Mouse (Mus musculus) lung, postnatal 10 days (tissue): Measurements from ENCODE around the gene Krt87.

ENCODE experiments used
- DNase-seq: peaks from one replicate; pipeline ENCODE4 v3.0.0; 2021

Gene Krt87

DNA sequence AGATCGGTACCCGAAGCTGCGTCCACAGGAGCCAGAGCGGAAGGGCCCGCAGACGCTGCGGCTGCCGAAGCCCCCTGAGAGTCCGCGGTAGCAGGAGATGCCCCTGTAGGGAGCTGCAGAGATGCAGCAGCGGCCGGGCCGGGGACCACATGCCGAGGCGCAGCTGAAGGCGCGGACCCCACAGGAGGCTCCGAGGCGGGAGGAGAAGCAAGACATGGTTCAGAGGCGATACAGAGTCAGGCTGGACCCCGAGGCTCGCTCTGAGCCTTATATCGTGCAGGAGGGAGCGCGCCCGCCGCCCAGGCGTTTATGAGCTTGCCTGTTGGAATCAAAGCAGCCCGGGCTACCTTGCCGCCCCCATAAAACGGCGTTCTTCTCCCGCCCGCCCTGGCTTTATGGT is at the start of gene Krt87:
Gene Krt87, minus strand, starts transcription at position 250 of the 400 bp plus-strand sequence.
- no peak for DNase-seq

DNA sequence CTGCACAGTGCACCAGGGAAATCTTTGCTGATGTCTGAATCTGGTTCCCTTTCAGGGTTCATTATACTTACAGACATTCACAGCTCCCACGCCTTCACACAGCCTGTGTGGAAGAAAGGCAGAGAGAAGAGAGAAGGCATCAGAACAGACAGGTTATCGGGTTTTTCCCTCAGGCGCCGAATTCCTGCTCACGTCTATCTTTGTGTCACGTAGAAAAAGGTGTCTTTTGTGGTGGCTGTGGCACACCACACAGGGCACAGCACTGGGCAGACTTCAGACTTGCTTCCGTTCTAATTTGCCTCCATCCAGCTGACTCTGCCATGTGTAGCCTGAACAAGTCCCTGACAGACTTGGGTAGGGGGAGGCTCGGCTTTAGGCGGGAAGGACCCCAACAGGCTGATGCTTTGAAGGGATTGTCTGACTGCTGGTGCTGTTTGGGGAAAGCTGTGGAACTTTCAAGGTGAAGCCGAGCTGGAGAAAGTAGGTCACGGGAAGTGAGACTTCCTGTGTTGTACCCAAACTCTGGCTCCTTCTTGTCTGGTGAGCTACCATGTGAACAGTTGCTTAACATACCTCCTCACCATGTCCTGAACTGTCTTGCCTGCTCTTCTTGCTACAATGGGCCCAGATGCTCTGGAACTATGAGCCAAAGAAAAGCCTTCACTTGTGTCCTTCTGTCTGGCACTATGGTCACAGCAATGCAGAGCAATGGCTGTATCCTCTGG is 47.5 kb upstream of the Krt87 start:
- DNase-seq: no peak

DNA sequence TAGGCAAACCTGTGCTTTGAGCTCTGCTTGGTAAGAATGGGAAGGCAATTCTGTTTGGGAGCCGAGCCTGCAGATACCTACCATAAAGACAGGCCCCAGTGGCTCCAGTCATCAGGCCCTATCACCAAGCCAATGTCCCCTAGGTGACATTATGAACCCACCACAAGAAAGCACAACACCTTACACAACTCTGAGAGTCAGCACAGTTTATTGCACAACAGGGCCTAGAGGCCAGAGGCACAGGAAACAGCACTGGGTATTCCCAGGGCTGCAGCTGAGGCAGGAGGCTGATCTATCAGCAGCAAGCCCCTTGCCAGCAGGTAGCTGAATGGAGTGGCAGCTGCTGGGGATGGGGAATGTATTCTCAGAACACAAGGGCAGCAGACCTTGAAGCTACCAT is 46.3 kb upstream of the Krt87 start:
- no peak for DNase-seq

DNA sequence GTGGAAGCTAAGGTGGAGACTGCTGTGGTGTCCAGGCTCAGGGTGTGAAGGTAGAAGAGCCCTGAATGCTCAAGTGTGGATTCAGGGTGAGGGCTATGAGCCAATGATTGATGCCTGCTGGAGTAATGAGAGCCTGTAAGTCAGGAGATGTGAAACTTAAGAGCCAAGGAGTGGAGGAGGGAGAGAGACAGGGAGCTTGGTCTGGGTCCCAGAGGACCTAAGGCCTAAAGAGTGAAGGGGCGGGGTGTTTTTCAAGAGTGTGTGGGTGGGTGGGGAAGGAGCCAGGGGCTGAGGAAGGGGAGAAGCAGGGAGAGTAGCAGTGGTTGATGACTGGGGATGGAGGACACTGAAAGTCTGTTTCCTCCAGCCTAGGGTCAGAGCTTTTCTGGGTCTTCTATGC is 45.0 kb upstream of the Krt87 start:
- no peak for DNase-seq

DNA sequence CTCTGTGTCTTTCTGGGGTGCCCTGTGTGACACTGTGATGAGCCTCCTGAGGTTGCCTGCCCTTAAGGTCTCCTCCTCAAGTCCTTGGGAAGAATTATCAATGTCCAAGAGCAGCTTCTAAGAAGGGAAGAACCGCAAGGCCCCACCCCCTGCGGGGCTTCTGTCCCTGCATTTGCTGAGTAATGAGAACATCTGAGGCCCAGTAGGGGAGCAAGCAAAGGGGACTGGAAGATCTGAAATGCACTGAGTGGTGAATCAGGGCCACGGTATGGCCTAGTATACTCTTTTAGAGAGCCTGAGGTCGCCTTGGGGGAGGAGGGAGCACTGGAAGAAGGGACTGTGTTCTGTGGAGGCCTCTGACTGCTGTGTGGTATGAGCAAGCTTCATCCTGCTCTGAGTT is 43.5 kb upstream of the Krt87 start:
- no peak for DNase-seq

DNA sequence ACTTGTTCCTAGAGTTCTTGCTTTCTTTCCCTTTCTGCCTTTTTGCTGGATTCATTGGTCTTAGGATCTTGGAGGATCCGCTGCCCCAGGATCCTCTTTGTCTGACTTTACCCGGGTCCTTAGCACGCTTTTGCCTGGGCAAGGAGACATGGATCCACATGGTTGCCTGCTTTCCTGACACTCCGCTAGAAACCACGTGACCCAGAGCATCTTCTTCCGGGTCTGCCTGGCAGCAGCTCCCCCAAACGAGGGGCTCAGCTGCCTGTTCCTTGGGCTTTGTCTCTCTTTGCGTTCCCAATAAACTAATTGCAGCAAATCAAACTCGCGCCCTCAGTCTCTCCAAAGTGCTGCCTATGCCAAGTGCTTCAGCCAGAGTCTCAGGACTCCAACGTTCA is 41.1 kb upstream of the Krt87 start:
- no peak for DNase-seq

DNA sequence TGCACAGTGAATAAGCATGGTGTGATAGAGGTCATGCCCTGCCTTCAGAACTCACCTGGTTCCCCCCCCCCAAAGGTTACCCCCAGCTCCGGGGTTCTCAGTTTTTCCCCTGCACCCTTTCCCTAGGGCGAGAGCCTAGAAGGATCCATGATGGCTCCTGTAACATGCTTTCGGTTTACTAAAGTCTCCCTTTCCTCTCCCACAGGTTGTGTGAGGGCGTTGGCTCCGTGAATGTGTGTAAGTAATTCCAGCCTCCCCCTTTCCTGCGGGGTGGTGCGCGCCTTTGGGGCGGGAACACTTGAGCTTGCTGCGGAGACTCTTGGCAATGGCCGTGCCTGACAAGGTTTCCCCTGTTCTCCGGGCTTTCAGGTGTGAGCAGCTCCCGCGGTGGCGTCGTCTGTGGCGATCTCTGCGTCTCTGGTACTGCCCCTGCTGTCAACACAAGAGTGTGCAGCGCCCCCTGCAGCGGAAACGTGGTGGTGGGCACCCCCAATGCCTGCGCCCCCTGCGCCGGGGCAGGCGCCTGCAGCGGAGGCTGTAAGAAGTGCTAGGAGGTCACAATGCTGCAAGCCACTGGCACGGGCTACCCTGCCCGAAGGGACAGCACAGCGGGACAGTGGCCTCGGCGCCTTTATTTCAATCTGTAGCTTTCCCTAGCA is 40.5 kb upstream of the Krt87 start:
- peak; percentile 71 for DNase-seq

DNA sequence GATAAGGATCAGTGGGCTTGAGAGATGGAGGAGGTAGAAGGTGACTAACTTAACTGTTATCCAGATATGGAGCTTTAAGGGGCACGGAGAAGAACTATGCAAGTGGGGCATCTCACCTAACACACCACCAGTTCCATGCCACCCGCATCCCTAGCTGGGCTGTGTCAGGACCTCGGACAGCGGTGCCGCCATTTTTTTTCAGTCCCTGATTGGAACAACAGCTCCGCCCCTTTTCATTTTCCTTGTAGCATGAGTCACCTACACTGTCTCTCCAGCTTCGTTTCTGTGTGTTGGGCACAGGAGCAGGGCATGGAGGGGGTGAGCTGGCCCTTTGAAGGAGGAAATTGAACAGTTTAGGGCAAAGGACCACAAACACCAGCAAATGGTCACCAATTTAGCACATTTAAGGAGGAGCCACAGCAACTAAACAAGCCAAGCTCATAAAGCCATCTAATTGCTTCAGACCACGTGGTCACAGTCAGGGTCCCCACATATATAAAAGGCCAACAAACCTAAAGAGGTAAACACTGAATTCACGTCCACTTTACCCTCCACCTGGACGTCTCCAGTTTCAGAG is 34.4 kb upstream of the Krt87 start, which contains the start of gene Krt86:
Gene Krt86, plus strand, starts transcription at position 527 of the 577 bp plus-strand sequence.
- DNase-seq: peak; percentile 60

DNA sequence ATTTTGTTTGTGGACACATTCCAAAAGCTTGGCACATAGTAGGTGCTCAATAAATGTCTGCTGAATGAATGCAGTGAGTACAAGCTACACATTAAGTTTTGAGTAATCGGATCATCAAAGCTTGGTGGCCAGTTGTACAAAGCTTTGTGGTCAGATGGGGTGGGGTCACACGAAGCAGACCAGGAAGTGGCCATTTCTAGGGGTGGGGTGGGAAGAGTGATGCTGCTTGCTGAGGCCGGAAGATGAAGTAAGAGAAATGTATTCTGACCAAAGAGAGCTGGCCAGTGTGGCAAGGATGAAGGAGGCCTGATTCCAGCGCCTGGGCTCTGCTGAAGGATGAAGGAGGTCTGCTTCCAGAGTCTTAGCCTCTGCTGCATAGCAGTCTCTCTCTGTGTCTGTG is 30.5 kb upstream of the Krt87 start:
- no peak for DNase-seq

DNA sequence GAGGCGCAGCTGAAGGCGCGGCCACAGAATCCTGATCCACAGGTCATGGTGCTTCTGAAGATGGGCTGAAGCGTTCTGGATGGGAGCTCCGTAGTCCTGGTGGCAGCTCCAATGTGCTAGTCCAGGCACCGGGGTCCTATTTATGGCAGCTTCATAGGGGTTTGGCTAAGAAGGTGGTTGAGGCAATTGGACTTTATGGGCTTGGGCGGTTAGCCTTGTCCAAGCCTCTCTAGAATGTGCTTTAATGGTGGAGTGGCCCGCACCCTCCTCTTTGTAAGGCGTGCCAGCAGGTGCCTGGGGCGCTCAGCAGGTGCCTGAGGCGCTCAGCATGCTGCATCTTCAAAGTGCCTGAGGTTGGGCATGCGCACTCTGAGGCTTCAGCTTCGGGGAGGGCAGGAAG is 25.0 kb upstream of the Krt87 start, which contains the start of gene Krt81:
Gene Krt81, minus strand, starts transcription at position 101 of the 400 bp plus-strand sequence.
- DNase-seq: no peak

DNA sequence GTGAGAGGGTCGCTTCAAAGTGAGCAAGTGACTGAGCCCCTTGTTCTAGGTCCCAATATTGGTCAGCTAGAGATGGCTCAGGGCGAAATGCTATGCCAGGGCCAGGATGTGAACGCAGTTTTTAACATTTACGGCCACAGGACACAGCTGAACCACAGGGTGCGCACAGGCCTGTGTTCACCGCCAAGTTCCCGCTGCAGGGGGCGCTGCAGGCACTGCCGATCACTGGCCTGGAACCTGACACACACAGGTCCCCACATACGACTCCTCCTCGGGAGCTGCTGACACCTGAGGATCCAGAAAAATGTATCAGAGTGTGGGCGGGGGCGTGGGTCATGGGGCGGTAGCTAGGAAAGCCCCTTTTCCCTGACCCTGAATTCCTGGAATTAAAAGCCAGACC is 20.7 kb upstream of the Krt87 start:
- no peak for DNase-seq

DNA sequence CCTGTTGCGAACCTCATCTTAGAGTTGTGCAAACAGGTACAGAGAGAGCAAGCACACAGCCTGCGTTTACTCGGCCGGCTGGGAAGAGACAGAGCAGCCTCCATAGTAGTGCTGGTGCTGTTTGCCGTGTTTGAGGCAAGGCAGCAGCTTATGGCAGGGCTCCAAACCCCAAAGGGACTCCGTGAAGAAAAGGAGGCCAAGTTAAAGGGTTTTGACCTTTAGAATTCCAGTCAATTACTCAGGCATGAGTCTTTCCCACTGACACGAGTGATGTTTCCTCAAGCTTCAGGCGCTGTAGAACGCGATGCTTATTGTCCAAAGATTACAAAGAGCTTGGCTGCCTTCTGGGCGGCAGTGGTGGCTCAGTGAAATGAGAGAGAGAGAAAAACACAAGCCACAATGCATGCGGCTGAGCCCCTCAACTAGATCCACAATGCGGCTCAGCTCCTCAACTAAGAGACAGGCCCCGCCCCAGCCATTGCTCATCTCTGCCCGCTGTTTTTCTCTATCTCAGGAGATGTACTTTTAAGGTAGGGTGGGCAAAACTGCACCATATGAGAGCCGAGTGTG is 19.8 kb upstream of the Krt87 start:
- DNase-seq: no peak

DNA sequence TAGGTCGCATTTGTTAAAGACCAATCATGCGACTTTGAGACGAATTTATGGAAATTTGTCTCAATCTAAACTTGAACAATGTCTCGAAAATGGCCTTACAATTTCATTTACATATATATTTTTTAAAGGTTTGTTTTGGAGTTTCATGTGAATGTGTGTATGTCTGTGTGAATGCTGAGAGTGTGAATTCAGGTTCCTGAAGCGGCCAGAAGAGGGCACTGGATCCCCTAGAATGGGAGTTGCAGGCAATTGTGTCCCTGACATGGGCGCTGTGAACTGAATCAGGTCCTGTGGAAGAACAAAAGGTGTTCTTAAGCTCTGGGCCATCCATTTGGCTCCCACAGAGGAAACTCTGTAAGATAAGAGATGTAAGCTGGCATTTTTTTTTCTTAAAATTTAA is 17.3 kb upstream of the Krt87 start:
- DNase-seq: no peak

DNA sequence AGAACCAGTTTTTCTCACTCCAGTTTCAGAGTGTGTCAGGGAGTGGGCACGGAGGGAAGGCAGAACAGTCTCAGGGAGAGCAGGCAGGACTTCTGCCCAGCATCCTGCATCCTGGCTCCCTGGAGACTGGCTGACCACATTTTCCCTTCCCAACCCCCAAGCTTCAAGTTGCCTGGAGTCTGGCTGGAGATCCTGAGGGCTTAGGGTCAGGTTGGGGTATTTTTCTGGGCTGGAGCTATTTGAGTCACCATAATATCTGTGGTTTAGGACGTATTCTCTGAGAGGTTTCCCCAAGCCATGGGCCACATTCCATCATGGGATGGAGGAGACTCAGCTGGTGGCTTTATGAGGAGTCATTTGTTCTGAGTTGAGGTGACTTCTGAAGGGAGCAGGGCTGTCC is 16.7 kb upstream of the Krt87 start:
- no peak for DNase-seq

DNA sequence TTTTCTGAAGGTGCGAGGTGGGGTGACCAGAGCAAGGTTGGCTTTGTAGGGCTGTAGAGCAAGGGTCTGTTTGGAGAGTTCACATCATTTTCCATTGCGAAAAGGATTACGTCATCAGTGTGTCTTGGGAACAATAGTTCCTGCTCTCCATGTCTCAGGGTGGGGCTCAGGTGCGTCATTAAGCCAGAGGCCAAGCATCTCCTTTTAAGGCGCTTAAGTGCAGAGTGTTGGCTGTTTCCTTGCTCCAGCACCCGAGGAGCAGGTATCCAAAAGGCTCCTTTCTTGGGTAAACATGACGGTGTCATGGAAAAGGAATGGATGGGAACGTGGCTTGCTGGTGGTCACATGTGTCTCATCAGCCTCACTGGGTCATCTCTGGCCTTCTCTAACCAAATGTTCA is 16.2 kb upstream of the Krt87 start:
- no peak for DNase-seq

DNA sequence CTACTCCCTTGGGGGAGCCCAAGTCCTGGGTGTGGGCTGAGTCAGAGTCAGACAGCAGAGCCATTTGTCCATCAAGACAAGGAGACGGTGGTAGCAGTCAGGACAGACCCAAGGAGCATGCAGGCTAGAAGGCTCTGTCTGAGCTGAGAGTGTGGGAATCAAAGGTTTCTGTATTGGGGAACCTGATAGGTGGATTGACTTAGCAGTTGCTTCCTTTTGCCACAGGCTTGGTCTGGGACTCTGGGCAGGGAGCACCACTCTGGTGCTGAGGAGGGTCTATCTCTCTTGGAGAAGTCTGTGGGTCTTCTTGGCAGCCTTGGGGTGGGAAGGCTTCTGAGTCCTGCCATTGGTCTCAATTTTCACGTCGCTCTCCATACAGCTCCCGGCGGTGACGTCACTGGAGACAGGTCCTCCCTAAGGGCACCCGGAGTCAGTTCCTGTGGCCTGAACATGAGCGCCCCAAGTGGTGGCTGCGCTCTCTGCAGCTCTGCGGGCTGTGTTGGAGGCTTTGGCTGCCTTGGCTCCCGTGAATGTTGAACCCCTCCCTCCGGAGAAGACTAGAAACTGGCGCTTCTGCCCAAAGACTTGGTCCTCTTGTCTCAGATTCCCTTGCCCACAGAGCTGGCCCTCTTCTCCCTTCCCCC is 14.6 kb upstream of the Krt87 start:
- peak; percentile 89 for DNase-seq

DNA sequence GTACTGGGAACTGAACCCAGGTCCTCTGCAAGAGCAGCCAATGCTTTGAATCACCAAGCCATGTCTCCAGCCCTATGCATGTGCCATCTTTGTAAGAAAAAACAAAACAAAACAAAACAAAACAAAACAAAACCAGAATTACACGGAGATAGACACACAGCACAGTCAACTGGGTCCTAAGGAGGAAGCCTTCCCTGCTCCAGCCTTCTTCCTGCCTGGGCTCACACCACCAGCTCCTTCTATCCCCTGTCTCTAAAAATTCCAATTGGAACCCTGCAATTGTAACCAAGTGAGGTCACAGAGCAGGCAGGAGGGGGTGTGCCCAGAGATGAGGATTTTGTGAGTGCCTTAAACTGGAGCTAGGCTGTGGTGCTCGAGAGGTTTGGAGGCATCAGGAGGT is 8.8 kb upstream of the Krt87 start, which contains the start of gene Krt88:
Gene Krt88, plus strand, starts transcription at position 301 of the 400 bp plus-strand sequence.
- DNase-seq: no peak

DNA sequence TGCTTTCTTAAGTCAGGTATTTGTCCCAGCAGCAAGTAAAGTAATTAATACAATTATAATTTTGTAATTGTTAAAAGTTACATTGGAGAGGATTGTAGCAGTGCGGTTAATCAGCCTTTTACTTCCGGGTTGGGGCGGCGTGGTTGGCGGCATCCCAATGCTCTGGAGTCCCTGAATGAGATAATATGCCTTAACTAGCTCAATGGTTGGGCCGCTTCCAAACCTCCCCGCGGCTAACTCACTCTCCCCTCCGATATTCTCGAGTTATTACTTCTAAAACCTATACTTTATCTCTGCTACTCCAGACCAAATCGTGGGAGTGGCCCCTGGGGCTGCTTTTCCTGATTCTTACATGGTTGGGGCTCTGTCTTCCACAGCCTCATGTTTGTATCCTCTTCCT is 8.0 kb upstream of the Krt87 start:
- no peak for DNase-seq

DNA sequence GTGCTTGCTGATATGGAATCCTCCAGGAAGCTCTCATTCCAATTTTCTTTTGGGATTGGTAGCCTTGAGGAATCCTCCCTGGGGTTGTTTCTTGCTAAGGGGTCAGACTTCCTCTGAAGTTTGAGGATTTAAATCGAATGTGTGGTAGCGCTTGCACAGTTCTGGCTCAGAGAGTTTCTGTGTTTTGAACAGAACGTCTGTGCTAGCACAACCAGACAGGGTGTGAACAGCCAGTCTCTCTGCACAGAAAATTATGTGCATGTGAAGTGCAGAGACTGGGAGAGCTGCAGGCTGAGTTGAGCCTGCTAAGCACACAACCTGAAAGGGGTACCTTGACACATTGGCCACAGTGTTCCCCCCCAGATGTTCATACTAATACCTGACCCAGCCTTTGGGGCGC is 2.2 kb upstream of the Krt87 start:
- DNase-seq: no peak

DNA sequence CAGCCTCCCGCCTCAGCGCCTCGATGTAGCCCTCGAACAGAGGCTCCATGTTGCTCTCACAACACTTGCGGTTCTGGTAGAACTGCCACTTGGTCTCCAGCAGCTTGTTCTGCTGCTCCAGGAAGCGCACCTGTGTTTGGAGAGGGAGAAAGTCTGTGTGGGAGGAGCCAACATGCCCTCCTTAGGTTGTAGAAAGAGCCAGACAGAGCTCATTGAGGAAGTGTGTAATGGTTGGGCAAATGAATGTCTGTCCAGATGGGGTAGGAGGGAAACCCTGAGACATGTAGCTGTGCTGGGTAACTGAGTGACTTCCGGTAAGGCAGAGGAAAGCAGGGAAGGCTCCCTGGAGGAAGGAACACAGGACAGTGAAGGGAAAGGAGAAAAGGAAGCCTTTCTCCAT is 2.0 kb downstream of the Krt87 start:
- no peak for DNase-seq

DNA sequence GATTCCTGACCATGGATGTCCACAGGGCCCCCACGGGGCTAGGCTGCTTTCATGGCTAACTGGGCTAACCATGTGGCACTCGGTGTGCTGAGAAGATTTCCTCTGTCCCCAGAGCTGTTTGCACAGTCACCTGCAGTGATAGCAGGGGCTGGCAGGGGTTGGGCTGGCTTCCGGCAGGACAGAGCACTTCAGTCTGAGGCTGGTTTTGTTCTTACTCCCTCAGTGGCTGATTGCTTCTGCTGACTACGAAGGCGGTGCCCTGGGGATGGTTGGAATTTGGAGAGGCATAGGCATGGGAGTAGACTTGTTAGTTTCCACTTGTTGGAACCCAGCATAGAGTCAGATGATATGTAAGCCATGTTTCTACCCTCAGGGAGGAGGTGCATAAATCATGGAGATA is 13.7 kb downstream of the Krt87 start:
- DNase-seq: peak; percentile 43

DNA sequence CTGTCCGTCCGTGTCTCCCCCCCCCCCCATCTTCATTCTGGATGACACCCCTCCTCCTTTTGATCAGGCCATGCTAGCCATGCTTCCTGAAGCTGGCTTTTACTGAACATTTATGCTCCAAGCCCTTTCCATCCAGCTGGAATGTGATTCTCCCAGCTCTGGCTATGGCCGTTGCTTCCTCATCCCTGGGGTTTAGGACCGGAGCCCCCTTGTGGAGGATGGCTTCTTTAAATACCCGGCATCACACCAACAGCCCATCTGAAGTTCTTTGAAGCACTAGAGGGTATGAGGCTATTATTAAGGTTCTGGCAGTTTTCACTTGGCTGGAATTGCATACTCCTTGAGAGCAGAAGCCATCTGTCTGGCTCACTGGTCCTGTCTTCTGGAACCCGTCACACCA is 17.7 kb downstream of the Krt87 start:
- peak; percentile 67 for DNase-seq

DNA sequence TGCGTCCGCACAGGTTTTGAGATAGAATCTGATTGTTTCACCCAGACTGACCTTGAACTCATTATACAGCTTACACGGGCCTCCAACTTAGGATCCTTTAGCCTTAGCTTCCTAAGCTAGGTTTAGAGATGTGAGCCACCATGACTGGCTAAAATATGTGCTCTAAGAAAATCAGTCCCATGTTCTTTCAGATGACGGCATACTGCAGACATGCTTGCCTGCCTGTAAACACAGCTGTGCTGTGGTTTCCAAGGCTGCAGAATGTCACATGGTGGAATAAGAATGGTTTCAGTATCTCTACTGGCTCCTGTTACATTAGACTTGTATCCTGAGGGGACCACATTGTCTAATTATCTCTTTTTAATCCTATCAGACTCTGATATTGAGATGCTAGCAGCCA is 19.7 kb downstream of the Krt87 start:
- DNase-seq: no peak
